In genomic region chr11:121231628-121232291, GRCm38 (mm10) we compare ENCODE assay signal across 14 mouse cellular contexts. TPM values are rescaled to one million over a fixed set of nuclear protein-coding genes. Genes with fewer than 3 reads are reported as not detected.
DNase-seq lines count a peak whose midpoint lies in the region; ATAC-seq lines count a peak whose summit lies in the region.
"Had no signal": no experiment of that assay in that cellular context is flagged by ENCODE, and none has a peak within 500 bp of the region (broad histone marks: within the 10 kb centered on the region; RNA-seq: fewer than 3 reads in every experiment).

No protein-coding gene starts in this region.

- H3K9me3 ChIP-seq in kidney, embryonic 16.5 days (ENCODE audit: low read length), result no peaks in the 10 kb centered on the region
- H3K9me3 ChIP-seq in liver, embryonic 12.5 days (replicated peaks), result no peaks in the 10 kb centered on the region
- H3K9me3 ChIP-seq: hindbrain, embryonic 15.5 days; neural tube, embryonic 12.5 days had no signal

- 0 out of 2 replicates have a peak overlapping the region, but pooled peaks have one; percentile 15 for H3K9ac ChIP-seq in kidney, embryonic 16.5 days (replicated peaks; ENCODE audit: low read length)
- peak overlapping the region; percentile 10; the same call in 1 of the 2 replicates for H3K9ac ChIP-seq in liver, embryonic 12.5 days
- H3K9ac ChIP-seq: hindbrain, embryonic 15.5 days; neural tube, embryonic 12.5 days had no signal

- 56% methylated on average over 4 of the region's 4 CpGs for WGBS in kidney, embryonic 16.5 days
- 23% methylated on average over 4 of the region's 4 CpGs for WGBS in liver, embryonic 12.5 days (ENCODE audit: insufficient replicate concordance)

- H3K4me1 ChIP-seq in kidney, embryonic 16.5 days (ENCODE audit: insufficient read depth, low read length), result peaks cover 25% of the 10 kb centered on the region
- peaks cover 77% of the 10 kb centered on the region for H3K4me1 ChIP-seq in liver, embryonic 12.5 days

- peak overlapping the region; percentile 22; the same call in 1 of the 2 replicates for H3K27ac ChIP-seq in kidney, embryonic 16.5 days (ENCODE audit: low read length)
- peak overlapping the region; percentile 90 for H3K27ac ChIP-seq in liver, embryonic 12.5 days
- H3K27ac ChIP-seq: hindbrain, embryonic 15.5 days; neural tube, embryonic 12.5 days had no signal

- no peak for DNase-seq in kidney, postnatal 4 days
- peak; percentile 38 for DNase-seq in MN1 (ENCODE audit: low spot score)
- DNase-seq in heart, adult 9 months (ENCODE audit: low spot score in 2 of 2), result peak; percentile 26 to 29
- DNase-seq in adrenal gland, adult (ENCODE audit: inconsistent age in 2 of 2, low spot score in 1 of 2), result no peak
- DNase-seq in right cerebral cortex, postnatal 10 days (ENCODE audit: low spot score in 2 of 2), result no peak
- DNase-seq: cerebellum, postnatal 36 days; lung, postnatal 36 days had no signal

- H3K4me2 ChIP-seq in kidney, embryonic 16.5 days (replicated peaks; ENCODE audit: low read depth, low read length), result no peak overlapping the region
- H3K4me2 ChIP-seq in liver, embryonic 12.5 days, result peak overlapping the region; percentile 37
- H3K4me2 ChIP-seq: hindbrain, embryonic 15.5 days; neural tube, embryonic 12.5 days had no signal

- H3K27me3 ChIP-seq in kidney, embryonic 16.5 days (ENCODE audit: insufficient read depth, low read length), result no peaks in the 10 kb centered on the region
- H3K27me3 ChIP-seq in liver, embryonic 12.5 days (replicated peaks), result no peaks in the 10 kb centered on the region
- H3K27me3 ChIP-seq: CH12.LX; hindbrain, embryonic 15.5 days; neural tube, embryonic 12.5 days had no signal

- H3K4me3 ChIP-seq in kidney, embryonic 16.5 days (ENCODE audit: low read length), result no peak overlapping the region
- no peak overlapping the region for H3K4me3 ChIP-seq in liver, embryonic 12.5 days
- H3K4me3 ChIP-seq: hindbrain, embryonic 15.5 days; neural tube, embryonic 12.5 days had no signal

- peaks cover 2% of the 10 kb centered on the region; the same call in 1 of the 2 replicates for H3K36me3 ChIP-seq in kidney, embryonic 16.5 days (ENCODE audit: insufficient read depth, low read length)
- peaks cover 10% of the 10 kb centered on the region for H3K36me3 ChIP-seq in liver, embryonic 12.5 days
- H3K36me3 ChIP-seq: neural tube, embryonic 12.5 days had no signal

- no peak for ATAC-seq in kidney, embryonic 16.5 days (ENCODE audit: low FRiP score, low TSS enrichment)
- ATAC-seq in liver, embryonic 12.5 days, result no peak
- ATAC-seq in megakaryocyte-erythroid progenitor cell, adult 5-6 weeks (replicated peaks; ENCODE audit: low FRiP score, low TSS enrichment, poor library complexity, severe bottlenecking), result no peak
- ATAC-seq: activated CD4-positive, CD25-positive, alpha-beta regulatory T cell, adult 4 months had no signal

RNA-seq across cellular contexts. Expression of gene Cybc1, which starts 2.6 kb away (rescaled TPM):
- 40.4 and 41.0 TPM in 2 replicates for polyA plus RNA-seq in kidney, embryonic 16.5 days (2015; fragmentation: Nextera tagmentation; extraction: Ambion mirVana)
- 22.4 and 25.2 TPM in 2 replicates for polyA plus RNA-seq in liver, embryonic 12.5 days (2016; fragmentation: Nextera tagmentation; extraction: Ambion mirVana)
- 30.0 and 42.6 TPM in 2 replicates for total RNA-seq in megakaryocyte-erythroid progenitor cell, adult 5-6 weeks (2014; fragmentation: Nextera tagmentation)
- 18.2 and 27.2 TPM in 2 replicates for total RNA-seq in megakaryocyte-erythroid progenitor cell, adult 5-6 weeks (2017)

RNA-seq across cellular contexts. Expression of gene Narf, which starts 5.3 kb away (rescaled TPM):
- polyA plus RNA-seq in kidney, embryonic 16.5 days (2015; fragmentation: Nextera tagmentation; extraction: Ambion mirVana), result 70.9 and 76.0 TPM in 2 replicates
- 120 and 121 TPM in 2 replicates for polyA plus RNA-seq in liver, embryonic 12.5 days (2016; fragmentation: Nextera tagmentation; extraction: Ambion mirVana)
- total RNA-seq in megakaryocyte-erythroid progenitor cell, adult 5-6 weeks (2014; fragmentation: Nextera tagmentation), result 46.0 and 51.1 TPM in 2 replicates
- total RNA-seq in megakaryocyte-erythroid progenitor cell, adult 5-6 weeks (2017), result 43.7 and 63.3 TPM in 2 replicates

RNA-seq across cellular contexts. Expression of gene Ogfod3, which starts 27.2 kb away (rescaled TPM):
- 30.8 and 39.7 TPM in 2 replicates for polyA plus RNA-seq in kidney, embryonic 16.5 days (2015; fragmentation: Nextera tagmentation; extraction: Ambion mirVana)
- 16.7 and 17.0 TPM in 2 replicates for polyA plus RNA-seq in liver, embryonic 12.5 days (2016; fragmentation: Nextera tagmentation; extraction: Ambion mirVana)
- total RNA-seq in megakaryocyte-erythroid progenitor cell, adult 5-6 weeks (2014; fragmentation: Nextera tagmentation), result 7.8 and 16.0 TPM in 2 replicates
- 8.2 and 13.5 TPM in 2 replicates for total RNA-seq in megakaryocyte-erythroid progenitor cell, adult 5-6 weeks (2017)

RNA-seq across cellular contexts. Expression of gene Hexdc, which starts 27.5 kb away (rescaled TPM):
- 11.3 and 11.8 TPM in 2 replicates for polyA plus RNA-seq in kidney, embryonic 16.5 days (2015; fragmentation: Nextera tagmentation; extraction: Ambion mirVana)
- 3.5 and 3.7 TPM in 2 replicates for polyA plus RNA-seq in liver, embryonic 12.5 days (2016; fragmentation: Nextera tagmentation; extraction: Ambion mirVana)
- 7.2 and 7.7 TPM in 2 replicates for total RNA-seq in megakaryocyte-erythroid progenitor cell, adult 5-6 weeks (2014; fragmentation: Nextera tagmentation)
- total RNA-seq in megakaryocyte-erythroid progenitor cell, adult 5-6 weeks (2017), result 4.5 and 6.0 TPM in 2 replicates

RNA-seq across cellular contexts. Expression of gene Foxk2, which starts 28.0 kb away (rescaled TPM):
- polyA plus RNA-seq in kidney, embryonic 16.5 days (2015; fragmentation: Nextera tagmentation; extraction: Ambion mirVana), result 7.1 and 8.8 TPM in 2 replicates
- polyA plus RNA-seq in liver, embryonic 12.5 days (2016; fragmentation: Nextera tagmentation; extraction: Ambion mirVana), result 6.2 and 6.5 TPM in 2 replicates
- total RNA-seq in megakaryocyte-erythroid progenitor cell, adult 5-6 weeks (2014; fragmentation: Nextera tagmentation), result 40.4 and 62.7 TPM in 2 replicates
- 21.3 and 27.3 TPM in 2 replicates for total RNA-seq in megakaryocyte-erythroid progenitor cell, adult 5-6 weeks (2017)

Comparison
In these comparisons a context has a peak if more than half of its experiments do, and no peak if none do; other contexts are left out.
1. DNase-seq: peak in MN1 (single experiment) and heart, adult 9 months (2 of 2); none in kidney, postnatal 4 days (0 of 2), adrenal gland, adult (0 of 2) and right cerebral cortex, postnatal 10 days (0 of 2).